Mouse (Mus musculus): ENCODE measurements around the gene Slfn4.

GRCm38 (mm10) chr11:83224217-83224616, 49.2 kb downstream of the Slfn4 start:
- TF ChIP-seq CTCF (IDR thresholded peaks at IDR 0.05; ENCODE audit: borderline replicate concordance, insufficient read depth, low read depth, low read length) (no peak), POLR2A (IDR thresholded peaks at IDR 0.05; ENCODE audit: borderline replicate concordance, insufficient read depth, low read length) (no peak)

All from cerebellum, adult 2 months (tissue).